ENCODE assay signal across 17 mouse cellular contexts in genomic region chr3:138110910-138111782, GRCm38 (mm10). TPM values are rescaled to one million over a fixed set of nuclear protein-coding genes. Genes with fewer than 3 reads are reported as not detected.
DNase-seq lines count a peak whose midpoint lies in the region; ATAC-seq lines count a peak whose summit lies in the region.
"Had no signal": no experiment of that assay in that cellular context is flagged by ENCODE, and none has a peak within 500 bp of the region (broad histone marks: within the 10 kb centered on the region; RNA-seq: fewer than 3 reads in every experiment).

No protein-coding gene starts in this region.

- H3K4me2 ChIP-seq in kidney, embryonic 15.5 days, result no peak overlapping the region
- H3K4me2 ChIP-seq in midbrain, embryonic 11.5 days, result no peak overlapping the region
- H3K4me2 ChIP-seq in midbrain, embryonic 14.5 days (ENCODE audit: low read length), result no peak overlapping the region
- H3K4me2 ChIP-seq in intestine, embryonic 15.5 days (replicated peaks), result no peak overlapping the region
- H3K4me2 ChIP-seq in liver, embryonic 15.5 days, result no peak overlapping the region
- H3K4me2 ChIP-seq in forebrain, embryonic 16.5 days (ENCODE audit: low read length), result no peak overlapping the region
- H3K4me2 ChIP-seq: hindbrain, embryonic 14.5 days; neural tube, embryonic 15.5 days had no signal

- no peak for DNase-seq in kidney, postnatal 4 days
- DNase-seq in midbrain, embryonic 11.5 days (ENCODE audit: low spot score, missing footprints), result no peak
- DNase-seq in midbrain, embryonic 14.5 days, result no peak
- DNase-seq in spleen, postnatal 36 days (ENCODE audit: low spot score in 2 of 2), result no peak
- DNase-seq: cerebellum, adult 11 months; cerebellum, postnatal 36 days; kidney, postnatal 14 days; lung, postnatal 10 days; thymus, postnatal 25 days had no signal

- H3K27me3 ChIP-seq in kidney, embryonic 15.5 days, result no peaks in the 10 kb centered on the region
- no peaks in the 10 kb centered on the region for H3K27me3 ChIP-seq in midbrain, embryonic 11.5 days (ENCODE audit: control insufficient read depth, insufficient read depth, low read length)
- H3K27me3 ChIP-seq in midbrain, embryonic 14.5 days (ENCODE audit: control insufficient read depth, insufficient read depth, low read length), result no peaks in the 10 kb centered on the region
- no peaks in the 10 kb centered on the region for H3K27me3 ChIP-seq in intestine, embryonic 15.5 days (replicated peaks)
- H3K27me3 ChIP-seq in liver, embryonic 15.5 days, result no peaks in the 10 kb centered on the region
- no peaks in the 10 kb centered on the region for H3K27me3 ChIP-seq in forebrain, embryonic 16.5 days (replicated peaks; ENCODE audit: control insufficient read depth, insufficient read depth, low read length)
- H3K27me3 ChIP-seq: neural tube, embryonic 15.5 days had no signal

- H3K4me3 ChIP-seq in kidney, embryonic 15.5 days (replicated peaks), result no peak overlapping the region
- H3K4me3 ChIP-seq in midbrain, embryonic 11.5 days (ENCODE audit: low read depth, low read length), result no peak overlapping the region
- H3K4me3 ChIP-seq in midbrain, embryonic 14.5 days (replicated peaks; ENCODE audit: low read depth, low read length), result no peak overlapping the region
- H3K4me3 ChIP-seq in intestine, embryonic 15.5 days (replicated peaks), result no peak overlapping the region
- no peak overlapping the region for H3K4me3 ChIP-seq in liver, embryonic 15.5 days (replicated peaks)
- no peak overlapping the region for H3K4me3 ChIP-seq in forebrain, embryonic 16.5 days (replicated peaks; ENCODE audit: low read length)
- H3K4me3 ChIP-seq: neural tube, embryonic 15.5 days had no signal

- WGBS in kidney, embryonic 15.5 days, result 89% methylated on average over 19 of the region's 19 CpGs
- WGBS in midbrain, embryonic 11.5 days, result 92% methylated on average over 19 of the region's 19 CpGs
- WGBS in midbrain, embryonic 14.5 days, result 92% methylated on average over 19 of the region's 19 CpGs
- 89% methylated on average over 19 of the region's 19 CpGs for WGBS in intestine, embryonic 15.5 days
- WGBS in liver, embryonic 15.5 days (ENCODE audit: insufficient replicate concordance), result 69% methylated on average over 19 of the region's 19 CpGs
- WGBS in forebrain, embryonic 16.5 days, result 94% methylated on average over 19 of the region's 19 CpGs

- no peak overlapping the region for H3K9ac ChIP-seq in kidney, embryonic 15.5 days
- no peak overlapping the region for H3K9ac ChIP-seq in midbrain, embryonic 11.5 days (ENCODE audit: low read length)
- H3K9ac ChIP-seq in midbrain, embryonic 14.5 days (replicated peaks; ENCODE audit: low read length), result no peak overlapping the region
- H3K9ac ChIP-seq in intestine, embryonic 15.5 days, result no peak overlapping the region
- H3K9ac ChIP-seq in liver, embryonic 15.5 days, result no peak overlapping the region
- H3K9ac ChIP-seq in forebrain, embryonic 16.5 days (replicated peaks; ENCODE audit: low read depth, low read length), result no peak overlapping the region
- H3K9ac ChIP-seq: hindbrain, embryonic 14.5 days; neural tube, embryonic 15.5 days had no signal

- no peaks in the 10 kb centered on the region for H3K36me3 ChIP-seq in kidney, embryonic 15.5 days
- no peaks in the 10 kb centered on the region for H3K36me3 ChIP-seq in midbrain, embryonic 11.5 days (ENCODE audit: control insufficient read depth, insufficient read depth, low read length)
- H3K36me3 ChIP-seq in midbrain, embryonic 14.5 days (ENCODE audit: control insufficient read depth, insufficient read depth, low read length), result no peaks in the 10 kb centered on the region
- no peaks in the 10 kb centered on the region for H3K36me3 ChIP-seq in intestine, embryonic 15.5 days
- H3K36me3 ChIP-seq in liver, embryonic 15.5 days (replicated peaks), result 0 out of 2 replicates have a peak, but pooled peaks cover 11% of the 10 kb centered on the region
- no peaks in the 10 kb centered on the region for H3K36me3 ChIP-seq in forebrain, embryonic 16.5 days (ENCODE audit: control insufficient read depth, insufficient read depth)
- H3K36me3 ChIP-seq: G1E; neural tube, embryonic 15.5 days had no signal

- 0 out of 2 replicates have a peak, but pooled peaks cover 3% of the 10 kb centered on the region for H3K4me1 ChIP-seq in kidney, embryonic 15.5 days
- no peaks in the 10 kb centered on the region for H3K4me1 ChIP-seq in midbrain, embryonic 11.5 days (ENCODE audit: control insufficient read depth, insufficient read depth, low read length)
- no peaks in the 10 kb centered on the region for H3K4me1 ChIP-seq in midbrain, embryonic 14.5 days (ENCODE audit: control insufficient read depth, insufficient read depth, low read length)
- H3K4me1 ChIP-seq in intestine, embryonic 15.5 days (replicated peaks), result no peaks in the 10 kb centered on the region
- H3K4me1 ChIP-seq in liver, embryonic 15.5 days (replicated peaks), result no peaks in the 10 kb centered on the region
- no peaks in the 10 kb centered on the region for H3K4me1 ChIP-seq in forebrain, embryonic 16.5 days (replicated peaks; ENCODE audit: control insufficient read depth, insufficient read depth, low read length)
- H3K4me1 ChIP-seq: neural tube, embryonic 15.5 days had no signal

- no peak overlapping the region for H3K27ac ChIP-seq in kidney, embryonic 15.5 days
- no peak overlapping the region for H3K27ac ChIP-seq in midbrain, embryonic 11.5 days (ENCODE audit: low read depth, low read length)
- no peak overlapping the region for H3K27ac ChIP-seq in midbrain, embryonic 14.5 days (replicated peaks; ENCODE audit: low read depth, low read length)
- no peak overlapping the region for H3K27ac ChIP-seq in intestine, embryonic 15.5 days
- no peak overlapping the region for H3K27ac ChIP-seq in liver, embryonic 15.5 days (replicated peaks)
- no peak overlapping the region for H3K27ac ChIP-seq in forebrain, embryonic 16.5 days (ENCODE audit: low read length)
- H3K27ac ChIP-seq: hindbrain, embryonic 14.5 days; neural tube, embryonic 15.5 days had no signal

- ATAC-seq in kidney, embryonic 15.5 days (replicated peaks; ENCODE audit: low FRiP score), result 0 out of 2 replicates have a peak, but pooled peaks have one; percentile 25
- ATAC-seq in midbrain, embryonic 11.5 days (ENCODE audit: low FRiP score), result peak; percentile 35; the same call in 1 of the 2 replicates
- ATAC-seq in midbrain, embryonic 14.5 days (ENCODE audit: low FRiP score, low TSS enrichment), result no peak
- ATAC-seq in intestine, embryonic 15.5 days, result peak; percentile 42; the same call in 1 of the 2 replicates
- ATAC-seq in liver, embryonic 15.5 days (ENCODE audit: insufficient read depth), result peak; percentile 44
- no peak for ATAC-seq in forebrain, embryonic 16.5 days

- no peaks in the 10 kb centered on the region for H3K9me3 ChIP-seq in kidney, embryonic 15.5 days (replicated peaks)
- H3K9me3 ChIP-seq in midbrain, embryonic 11.5 days (ENCODE audit: control insufficient read depth, low read length), result no peaks in the 10 kb centered on the region
- H3K9me3 ChIP-seq in midbrain, embryonic 14.5 days (ENCODE audit: control insufficient read depth, low read length), result no peaks in the 10 kb centered on the region
- no peaks in the 10 kb centered on the region for H3K9me3 ChIP-seq in intestine, embryonic 15.5 days
- no peaks in the 10 kb centered on the region for H3K9me3 ChIP-seq in liver, embryonic 15.5 days (replicated peaks)
- H3K9me3 ChIP-seq in forebrain, embryonic 16.5 days (ENCODE audit: control insufficient read depth, low read length), result no peaks in the 10 kb centered on the region
- H3K9me3 ChIP-seq: G1E; neural tube, embryonic 15.5 days had no signal

RNA-seq across cellular contexts. Expression of gene Trmt10a, which starts 32.1 kb away (rescaled TPM):
- polyA plus RNA-seq in kidney, embryonic 15.5 days (2015; fragmentation: Nextera tagmentation; extraction: Ambion mirVana), result 14.0 and 14.2 TPM in 2 replicates
- polyA plus RNA-seq in midbrain, embryonic 11.5 days (2014; fragmentation: Nextera tagmentation; extraction: Ambion mirVana), result 14.9 and 19.5 TPM in 2 replicates
- 7.6 and 10.1 TPM in 2 replicates for polyA plus RNA-seq in midbrain, embryonic 14.5 days (2014; fragmentation: Nextera tagmentation; extraction: Ambion mirVana)
- polyA plus RNA-seq in intestine, embryonic 15.5 days (2015; fragmentation: Nextera tagmentation; extraction: Ambion mirVana), result 8.8 and 12.9 TPM in 2 replicates
- 2.7 and 4.8 TPM in 2 replicates for polyA plus RNA-seq in liver, embryonic 15.5 days (2015; fragmentation: Nextera tagmentation; extraction: Ambion mirVana)
- 7.2 and 7.3 TPM in 2 replicates for polyA plus RNA-seq in forebrain, embryonic 16.5 days (2015; fragmentation: Nextera tagmentation; extraction: Ambion mirVana)

RNA-seq across cellular contexts. Expression of gene Mttp, which starts 33.6 kb away (rescaled TPM):
- polyA plus RNA-seq in kidney, embryonic 15.5 days (2015; fragmentation: Nextera tagmentation; extraction: Ambion mirVana), result 8.4 and 9.6 TPM in 2 replicates
- polyA plus RNA-seq in midbrain, embryonic 11.5 days (2014; fragmentation: Nextera tagmentation; extraction: Ambion mirVana), result 10.0 and 10.7 TPM in 2 replicates
- 6.6 and 7.0 TPM in 2 replicates for polyA plus RNA-seq in midbrain, embryonic 14.5 days (2014; fragmentation: Nextera tagmentation; extraction: Ambion mirVana)
- 228 and 249 TPM in 2 replicates for polyA plus RNA-seq in intestine, embryonic 15.5 days (2015; fragmentation: Nextera tagmentation; extraction: Ambion mirVana)
- polyA plus RNA-seq in liver, embryonic 15.5 days (2015; fragmentation: Nextera tagmentation; extraction: Ambion mirVana), result 35.6 and 38.2 TPM in 2 replicates
- 8.2 and 8.7 TPM in 2 replicates for polyA plus RNA-seq in forebrain, embryonic 16.5 days (2015; fragmentation: Nextera tagmentation; extraction: Ambion mirVana)

RNA-seq across cellular contexts. Expression of gene Gm5105, which starts 44.0 kb away (rescaled TPM):
- 0.36 TPM in 1 of 2 replicates, not detected in the other for polyA plus RNA-seq in kidney, embryonic 15.5 days (2015; fragmentation: Nextera tagmentation; extraction: Ambion mirVana)
- not detected in 2 replicates for polyA plus RNA-seq in midbrain, embryonic 11.5 days (2014; fragmentation: Nextera tagmentation; extraction: Ambion mirVana)
- polyA plus RNA-seq in midbrain, embryonic 14.5 days (2014; fragmentation: Nextera tagmentation; extraction: Ambion mirVana), result not detected in 2 replicates
- 0.24 and 0.31 TPM in 2 replicates for polyA plus RNA-seq in intestine, embryonic 15.5 days (2015; fragmentation: Nextera tagmentation; extraction: Ambion mirVana)
- 0.09 TPM in 1 of 2 replicates, not detected in the other for polyA plus RNA-seq in liver, embryonic 15.5 days (2015; fragmentation: Nextera tagmentation; extraction: Ambion mirVana)
- 0.14 TPM in 1 of 2 replicates, not detected in the other for polyA plus RNA-seq in forebrain, embryonic 16.5 days (2015; fragmentation: Nextera tagmentation; extraction: Ambion mirVana)
- polyA plus RNA-seq: forebrain, embryonic 11.5 days; G1E had no signal

RNA-seq across cellular contexts. Expression of gene 1110002E22Rik, which starts 46.3 kb away (rescaled TPM):
- 0.74 and 0.78 TPM in 2 replicates for polyA plus RNA-seq in kidney, embryonic 15.5 days (2015; fragmentation: Nextera tagmentation; extraction: Ambion mirVana)
- 0.01 and 0.08 TPM in 2 replicates for polyA plus RNA-seq in midbrain, embryonic 11.5 days (2014; fragmentation: Nextera tagmentation; extraction: Ambion mirVana)
- 0.12 and 0.18 TPM in 2 replicates for polyA plus RNA-seq in midbrain, embryonic 14.5 days (2014; fragmentation: Nextera tagmentation; extraction: Ambion mirVana)
- 0.14 and 0.18 TPM in 2 replicates for polyA plus RNA-seq in intestine, embryonic 15.5 days (2015; fragmentation: Nextera tagmentation; extraction: Ambion mirVana)
- polyA plus RNA-seq in liver, embryonic 15.5 days (2015; fragmentation: Nextera tagmentation; extraction: Ambion mirVana), result 0.16 and 0.24 TPM in 2 replicates
- 0.24 and 0.32 TPM in 2 replicates for polyA plus RNA-seq in forebrain, embryonic 16.5 days (2015; fragmentation: Nextera tagmentation; extraction: Ambion mirVana)
- polyA plus RNA-seq: forebrain, embryonic 11.5 days had no signal

Comparison
In these comparisons a context has a peak if more than half of its experiments do, and no peak if none do; other contexts are left out.
1. ATAC-seq: peak in kidney, embryonic 15.5 days (single experiment), midbrain, embryonic 11.5 days (single experiment), intestine, embryonic 15.5 days (single experiment) and liver, embryonic 15.5 days (single experiment); none in midbrain, embryonic 14.5 days (single experiment) and forebrain, embryonic 16.5 days (single experiment).